Mouse (Mus musculus) v-Abl transformed pro-B cells (cell line): ENCODE results near the gene Tpte.

ENCODE experiments used
- in situ Hi-C, 2 experiments: fragments of 400-800 bp; cut with MboI; formaldehyde crosslinking; loops; one replicate each; pipeline ENCODE4 v1.15.1; 2025; ENCODE audit not compliant: unreplicated experiment in 2 of 2

Gene Tpte

GRCm38 (mm10) chr8:22359359-22359758 is 76.1 kb downstream of the Tpte start:
- in situ Hi-C loops = no loop called here

GRCm38 (mm10) chr8:22359882-22360281 is 76.6 kb downstream of the Tpte start:
- in situ Hi-C loops = no loop called here

GRCm38 (mm10) chr8:22376311-22376710 is 93.1 kb downstream of the Tpte start:
- in situ Hi-C loops = loop anchor here in 1 of 2 experiments (10.0 kb wide), 1 partner anchor 62 kb away; no protein-coding TSS in a partner anchor

- in situ Hi-C loops = loop anchor here in 1 of 2 experiments (10.0 kb wide), 1 partner anchor 62 kb away; no protein-coding TSS in a partner anchor
Measured at GRCm38 (mm10) chr8:22376903-22377302, 93.7 kb downstream of the Tpte start.

GRCm38 (mm10) chr8:22380934-22381333 is 97.7 kb downstream of the Tpte start:
- in situ Hi-C loops = no loop called here

GRCm38 (mm10) chr8:22382824-22383595 is 99.8 kb downstream of the Tpte start:
- in situ Hi-C loops = no loop called here

GRCm38 (mm10) chr8:22385158-22385557 is 101.9 kb downstream of the Tpte start:
- in situ Hi-C loops = no loop called here

- in situ Hi-C loops = no loop called here
Measured at GRCm38 (mm10) chr8:22389874-22390273, 106.6 kb downstream of the Tpte start.

GRCm38 (mm10) chr8:22390766-22391463 is 107.7 kb downstream of the Tpte start:
- in situ Hi-C loops = no loop called here

GRCm38 (mm10) chr8:22394471-22394870 is 111.2 kb downstream of the Tpte start:
- in situ Hi-C loops = no loop called here

GRCm38 (mm10) chr8:22395256-22395655 is 112.0 kb downstream of the Tpte start:
- in situ Hi-C loops = no loop called here

- in situ Hi-C loops = no loop called here
Measured at GRCm38 (mm10) chr8:22397811-22398141, 114.5 kb downstream of the Tpte start.

GRCm38 (mm10) chr8:22398142-22398951 is 115.1 kb downstream of the Tpte start, which contains the start of gene Slc25a15:
Slc25a15 (minus strand) TSS chr8:22398597.
- in situ Hi-C loops = no loop called here

GRCm38 (mm10) chr8:22399285-22399880 is 116.1 kb downstream of the Tpte start:
- in situ Hi-C loops = no loop called here

- in situ Hi-C loops = no loop called here
Measured at GRCm38 (mm10) chr8:22400593-22400992, 117.4 kb downstream of the Tpte start.

- in situ Hi-C loops = no loop called here
Measured at GRCm38 (mm10) chr8:22403235-22403634, 120.0 kb downstream of the Tpte start.

- in situ Hi-C loops = no loop called here
Measured at GRCm38 (mm10) chr8:22405733-22406132, 122.5 kb downstream of the Tpte start.

GRCm38 (mm10) chr8:22410688-22411281 is 127.5 kb downstream of the Tpte start:
- in situ Hi-C loops = loop anchor here in 1 of 2 experiments (5.0 kb wide), 1 partner anchor 213 kb away; no protein-coding TSS in a partner anchor

GRCm38 (mm10) chr8:22411282-22411702 is 128.1 kb downstream of the Tpte start, which contains the start of gene Mrps31:
Mrps31 (plus strand) TSS chr8:22411361.
- in situ Hi-C loops = loop anchor here in 1 of 2 experiments (5.0 kb wide), 1 partner anchor 214 kb away; no protein-coding TSS in a partner anchor

GRCm38 (mm10) chr8:22411971-22412370 is 128.7 kb downstream of the Tpte start:
- in situ Hi-C loops = loop anchor here in 1 of 2 experiments (5.0 kb wide), 1 partner anchor 215 kb away; no protein-coding TSS in a partner anchor
